Mouse (Mus musculus): Measurements from ENCODE around the gene Zfp541. TPM values are rescaled to one million over a fixed set of nuclear protein-coding genes. Genes with fewer than 3 reads are reported as not detected.
A peak's percentile ranks its signal among the peaks of the same experiment; 100 is the strongest.

Zfp541 gene
- polyA plus RNA-seq, 1 experiment from 2014 or later, result 0.04 TPM

DNA sequence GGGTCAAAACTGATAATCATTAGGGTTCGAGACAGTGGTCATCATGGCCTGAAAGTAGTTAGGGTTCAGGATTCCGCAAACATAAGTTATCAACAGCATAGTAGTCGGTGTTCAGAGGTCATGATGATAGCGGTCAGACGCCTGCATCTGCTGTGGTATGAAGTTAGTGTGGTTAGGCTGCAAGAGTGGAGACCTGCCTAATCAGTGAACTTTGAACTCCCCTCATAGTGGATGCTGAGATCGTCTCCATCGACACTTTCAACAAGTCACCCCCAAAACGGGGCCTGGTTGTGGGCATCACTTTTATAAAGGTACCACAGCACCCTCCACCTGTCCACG lies 58.6 kb downstream of the Zfp541 start:
- Histone ChIP-seq H3K27ac (ENCODE audit: low read depth, low read length) (no peak overlapping the region), H3K9ac (ENCODE audit: low read depth, low read length) (peak overlapping the region; percentile 80; the same call in 1 of the 2 replicates), H3K27me3 (ENCODE audit: control insufficient read depth, insufficient read depth, low read length) (no peaks in the 10 kb centered on the region), H3K4me1 (ENCODE audit: control insufficient read depth, insufficient read depth, low read length) (0 out of 2 replicates have a peak, but pooled peaks cover 3% of the 10 kb centered on the region), H3K4me2 (replicated peaks; ENCODE audit: low read depth, low read length) (peak overlapping the region; percentile 48), H3K4me3 (ENCODE audit: low read length) (peak overlapping the region; percentile 75), H3K36me3 (ENCODE audit: control insufficient read depth, insufficient read depth, low read length) (peaks cover 29% of the 10 kb centered on the region), H3K9me3 (ENCODE audit: control insufficient read depth, low read length) (no peaks in the 10 kb centered on the region)
- no peak for ATAC-seq (ENCODE audit: low FRiP score, low TSS enrichment)
- 45% methylated on average over 9 of the region's 9 CpGs for WGBS

DNA sequence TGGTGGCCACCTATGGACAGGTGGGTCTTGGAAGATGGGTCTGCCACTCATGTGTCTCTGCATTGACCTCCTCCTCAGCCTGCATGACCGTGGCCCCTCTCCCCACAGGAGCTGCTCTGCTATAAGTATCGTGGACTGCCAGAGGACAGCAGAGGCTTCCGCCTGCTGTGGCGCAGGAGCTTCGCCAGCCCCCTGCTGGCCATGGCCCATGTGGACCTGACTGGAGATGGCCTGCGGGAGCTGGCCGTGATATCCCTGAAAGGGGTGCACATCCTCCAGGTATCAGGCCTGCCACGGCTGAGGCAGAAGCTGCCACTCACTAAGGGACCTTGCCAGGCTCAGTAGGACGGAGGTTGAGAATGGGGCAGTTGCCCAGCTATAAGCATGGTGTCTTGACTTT lies 64.2 kb downstream of the Zfp541 start:
- no peaks in the 10 kb centered on the region for H3K9me3 ChIP-seq (ENCODE audit: control insufficient read depth, low read length)
- WGBS, result 83% methylated on average over 9 of the region's 9 CpGs
- no peak overlapping the region for H3K9ac ChIP-seq (ENCODE audit: low read depth, low read length)
- peaks cover 16% of the 10 kb centered on the region for H3K36me3 ChIP-seq (ENCODE audit: control insufficient read depth, insufficient read depth, low read length)
- no peak for ATAC-seq (ENCODE audit: low FRiP score, low TSS enrichment)
- peaks cover 13% of the 10 kb centered on the region; the same call in 1 of the 2 replicates for H3K4me1 ChIP-seq (ENCODE audit: control insufficient read depth, insufficient read depth, low read length)
- H3K27ac ChIP-seq (ENCODE audit: low read depth, low read length), result no peak overlapping the region
- H3K4me3 ChIP-seq (ENCODE audit: low read length), result no peak overlapping the region
- H3K27me3 ChIP-seq (ENCODE audit: control insufficient read depth, insufficient read depth, low read length), result no peaks in the 10 kb centered on the region
- no peak overlapping the region for H3K4me2 ChIP-seq (replicated peaks; ENCODE audit: low read depth, low read length)

DNA sequence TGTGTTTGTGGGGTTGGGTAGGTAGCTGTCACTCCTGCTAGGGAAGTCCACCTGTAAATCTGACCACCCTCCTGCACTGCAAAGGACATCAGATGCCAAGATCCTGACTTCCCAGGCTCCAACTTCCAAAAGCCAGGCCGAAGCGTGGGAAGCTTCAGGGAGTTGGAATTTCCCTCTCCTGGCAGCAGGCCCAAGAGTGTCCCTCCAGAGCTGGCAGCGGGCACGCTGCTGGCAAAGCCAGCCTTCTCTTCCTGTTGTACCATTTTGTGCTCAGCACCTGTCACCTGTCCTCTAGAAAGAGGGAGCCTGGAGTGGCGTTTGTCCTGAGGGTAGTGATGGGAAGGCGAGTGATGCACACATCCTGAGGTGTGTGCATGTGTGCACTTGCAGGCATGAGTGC lies 66.7 kb downstream of the Zfp541 start:
- Histone ChIP-seq H3K4me3 (ENCODE audit: low read length) (no peak overlapping the region), H3K36me3 (ENCODE audit: control insufficient read depth, insufficient read depth, low read length) (peaks cover 16% of the 10 kb centered on the region), H3K9me3 (ENCODE audit: control insufficient read depth, low read length) (no peaks in the 10 kb centered on the region), H3K9ac (ENCODE audit: low read depth, low read length) (no peak overlapping the region), H3K27me3 (ENCODE audit: control insufficient read depth, insufficient read depth, low read length) (no peaks in the 10 kb centered on the region), H3K4me2 (replicated peaks; ENCODE audit: low read depth, low read length) (no peak overlapping the region), H3K4me1 (ENCODE audit: control insufficient read depth, insufficient read depth, low read length) (peaks cover 32% of the 10 kb centered on the region), H3K27ac (ENCODE audit: low read depth, low read length) (no peak overlapping the region)
- WGBS, result 89% methylated on average over 6 of the region's 6 CpGs
- no peak for ATAC-seq (ENCODE audit: low FRiP score, low TSS enrichment)

DNA sequence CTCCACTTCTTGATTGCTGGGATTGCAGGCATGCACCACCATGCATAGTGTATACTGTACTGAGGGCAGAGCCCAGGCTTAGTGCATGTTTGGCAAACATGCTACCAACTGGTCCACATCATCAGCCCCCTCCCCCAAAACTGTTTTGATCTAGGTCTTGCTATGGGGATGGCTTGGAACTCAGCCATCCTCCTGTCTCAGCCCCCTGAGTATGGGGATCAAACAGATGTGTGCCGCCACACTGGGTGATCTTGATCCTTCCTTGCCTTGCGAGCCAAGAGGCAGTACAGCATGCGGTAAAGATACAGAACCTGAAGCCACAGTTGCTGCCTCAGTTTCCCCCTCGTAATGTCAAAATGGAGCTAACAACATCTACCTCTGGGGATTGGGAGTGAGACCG lies 67.3 kb downstream of the Zfp541 start:
- H3K4me2 ChIP-seq (replicated peaks; ENCODE audit: low read depth, low read length), result peak overlapping the region; percentile 91
- H3K27ac ChIP-seq (ENCODE audit: low read depth, low read length), result no peak overlapping the region
- 71% methylated on average over 5 of the region's 5 CpGs for WGBS

DNA sequence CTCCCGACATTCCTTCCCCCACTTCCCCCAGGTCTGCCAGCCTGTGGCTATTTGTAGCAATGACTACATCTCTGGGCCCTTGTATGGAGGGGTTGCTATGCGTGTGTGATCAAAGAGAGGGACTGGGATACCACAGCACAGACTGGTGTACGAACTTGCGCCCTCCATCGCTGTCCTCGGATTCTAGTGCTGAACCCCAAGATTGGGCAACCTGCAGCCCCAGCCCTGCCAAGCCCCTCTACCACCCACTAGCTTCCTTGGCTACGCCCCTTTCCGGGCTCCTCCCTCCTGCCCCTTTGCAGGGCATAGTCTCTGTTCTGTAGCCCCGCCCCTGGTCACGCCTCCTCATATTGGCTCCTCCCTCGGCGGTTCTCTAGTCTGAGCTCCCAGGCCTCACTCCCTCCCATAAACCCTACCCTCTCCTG lies 67.8 kb downstream of the Zfp541 start, which contains the start of gene Slc8a2:
TSS of gene Slc8a2 (plus strand) at position 406 of the 425 bp plus-strand sequence.
- Histone ChIP-seq H3K4me1 (ENCODE audit: control insufficient read depth, insufficient read depth, low read length) (peaks cover 32% of the 10 kb centered on the region), H3K9ac (ENCODE audit: low read depth, low read length) (peak within 1 kb of the TSS; percentile 63), H3K27me3 (ENCODE audit: control insufficient read depth, insufficient read depth, low read length) (no peaks in the 10 kb centered on the region), H3K36me3 (ENCODE audit: control insufficient read depth, insufficient read depth, low read length) (peaks cover 13% of the 10 kb centered on the region), H3K4me2 (replicated peaks; ENCODE audit: low read depth, low read length) (peak within 1 kb of the TSS; percentile 91), H3K27ac (ENCODE audit: low read depth, low read length) (peak within 1 kb of the TSS; percentile 77), H3K9me3 (ENCODE audit: control insufficient read depth, low read length) (no peaks in the 10 kb centered on the region), H3K4me3 (ENCODE audit: low read length) (peak within 1 kb of the TSS; percentile 56)
- 4% methylated on average over 12 of the region's 12 CpGs for WGBS
- peak; percentile 87 for ATAC-seq (ENCODE audit: low FRiP score, low TSS enrichment)

More for the DNA sequence above, 67.3 kb downstream of the Zfp541 start:
- peaks cover 16% of the 10 kb centered on the region for H3K36me3 ChIP-seq (ENCODE audit: control insufficient read depth, insufficient read depth, low read length)
- no peak overlapping the region for H3K4me3 ChIP-seq (ENCODE audit: low read length)
- H3K9me3 ChIP-seq (ENCODE audit: control insufficient read depth, low read length), result no peaks in the 10 kb centered on the region
- no peak for ATAC-seq (ENCODE audit: low FRiP score, low TSS enrichment)
- H3K4me1 ChIP-seq (ENCODE audit: control insufficient read depth, insufficient read depth, low read length), result peaks cover 32% of the 10 kb centered on the region
- H3K9ac ChIP-seq (ENCODE audit: low read depth, low read length), result no peak overlapping the region
- H3K27me3 ChIP-seq (ENCODE audit: control insufficient read depth, insufficient read depth, low read length), result no peaks in the 10 kb centered on the region

DNA sequence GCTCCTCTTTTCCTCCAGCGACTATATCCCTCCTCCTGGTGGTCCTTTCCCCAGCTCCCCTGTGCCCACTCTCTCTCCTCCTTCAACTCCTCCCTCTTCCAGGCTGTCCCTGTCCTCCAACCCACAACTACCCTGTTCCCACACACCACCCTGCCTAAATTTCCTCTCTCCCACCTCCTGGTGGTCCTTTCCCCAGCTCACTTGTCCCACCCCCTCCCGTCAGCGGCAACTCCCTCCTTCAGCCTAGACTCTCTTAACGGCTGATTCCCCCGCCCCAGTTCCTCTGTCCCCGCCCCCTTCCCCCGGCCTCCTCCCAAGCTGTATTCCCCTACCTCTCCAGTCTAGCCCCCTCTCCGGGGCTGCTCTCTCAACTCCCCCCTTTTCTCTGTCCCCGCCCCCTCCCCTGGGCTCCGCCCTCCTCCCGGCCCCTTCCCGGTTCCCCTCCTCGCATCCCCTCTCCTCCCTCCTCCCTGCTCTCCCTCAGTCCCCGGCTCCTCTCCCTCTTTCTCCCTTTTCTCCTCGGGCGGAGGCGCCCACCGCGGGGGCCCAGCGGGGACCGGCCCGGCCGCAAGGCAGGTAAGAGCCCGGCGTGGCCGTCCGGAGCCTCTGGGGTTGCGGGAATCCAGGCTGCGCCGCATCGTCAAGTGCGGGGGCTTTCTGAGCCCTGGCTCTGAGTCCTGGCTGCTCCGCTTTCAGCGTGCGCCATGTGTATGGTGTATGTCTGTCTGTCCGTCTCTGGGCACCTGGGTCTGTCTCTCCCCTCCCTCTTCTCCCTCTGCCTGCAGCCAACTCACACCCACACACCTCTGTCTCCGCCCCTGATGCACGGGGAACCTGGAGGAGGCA lies 68.5 kb downstream of the Zfp541 start:
- H3K4me3 ChIP-seq (ENCODE audit: low read length), result peak overlapping the region; percentile 56
- peak overlapping the region; percentile 91 for H3K4me2 ChIP-seq (replicated peaks; ENCODE audit: low read depth, low read length)
- peak; percentile 86 for ATAC-seq (ENCODE audit: low FRiP score, low TSS enrichment)
- 1% methylated on average over 35 of the region's 38 CpGs for WGBS
- H3K36me3 ChIP-seq (ENCODE audit: control insufficient read depth, insufficient read depth, low read length), result peaks cover 10% of the 10 kb centered on the region
- H3K27me3 ChIP-seq (ENCODE audit: control insufficient read depth, insufficient read depth, low read length), result no peaks in the 10 kb centered on the region
- H3K27ac ChIP-seq (ENCODE audit: low read depth, low read length), result peak overlapping the region; percentile 77
- H3K4me1 ChIP-seq (ENCODE audit: control insufficient read depth, insufficient read depth, low read length), result peaks cover 32% of the 10 kb centered on the region
- H3K9me3 ChIP-seq (ENCODE audit: control insufficient read depth, low read length), result no peaks in the 10 kb centered on the region
- H3K9ac ChIP-seq (ENCODE audit: low read depth, low read length), result peak overlapping the region; percentile 63

DNA sequence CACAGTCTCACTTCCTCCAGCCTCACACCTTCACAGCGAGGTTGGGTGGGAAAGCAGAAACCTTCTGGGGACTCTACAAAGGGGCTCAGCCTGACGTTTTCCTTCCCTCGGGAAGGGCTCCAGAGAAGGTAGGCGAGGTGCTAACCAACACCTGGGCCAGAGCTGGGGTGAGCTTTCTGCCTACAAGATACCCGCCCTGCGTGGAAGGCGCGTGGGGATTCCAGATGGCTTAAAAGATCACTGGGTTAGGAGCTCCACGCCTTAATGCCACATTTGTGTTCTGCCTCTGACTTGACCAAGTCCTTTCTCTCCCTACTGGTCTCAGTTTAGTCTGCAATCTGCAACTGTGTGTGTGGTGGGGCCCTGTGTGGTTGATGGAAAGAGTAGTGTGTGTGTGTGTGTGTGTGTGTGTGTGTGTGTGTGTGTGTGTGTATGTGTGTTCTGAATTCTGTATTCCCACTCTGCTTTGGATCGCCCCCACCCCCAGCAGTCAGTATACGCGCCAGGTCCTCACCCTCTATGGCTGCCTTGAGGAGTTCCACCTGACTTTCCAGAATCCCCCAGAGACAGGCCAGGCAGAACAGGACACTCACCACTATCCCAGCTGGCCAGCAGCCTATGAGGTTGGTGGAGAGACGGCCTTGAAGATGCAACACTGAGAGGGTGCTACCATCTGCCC lies 69.5 kb downstream of the Zfp541 start:
- H3K4me3 ChIP-seq (ENCODE audit: low read length), result peak overlapping the region; percentile 56
- no peak for ATAC-seq (ENCODE audit: low FRiP score, low TSS enrichment)
- H3K4me2 ChIP-seq (replicated peaks; ENCODE audit: low read depth, low read length), result peak overlapping the region; percentile 91
- 0 out of 2 replicates have a peak overlapping the region, but pooled peaks have one; percentile 63 for H3K9ac ChIP-seq (ENCODE audit: low read depth, low read length)
- 34% methylated on average over 13 of the region's 13 CpGs for WGBS
- no peaks in the 10 kb centered on the region; the same call in 1 of the 2 replicates for H3K36me3 ChIP-seq (ENCODE audit: control insufficient read depth, insufficient read depth, low read length)
- no peak overlapping the region for H3K27ac ChIP-seq (ENCODE audit: low read depth, low read length)
- H3K9me3 ChIP-seq (ENCODE audit: control insufficient read depth, low read length), result no peaks in the 10 kb centered on the region
- H3K4me1 ChIP-seq (ENCODE audit: control insufficient read depth, insufficient read depth, low read length), result peaks cover 32% of the 10 kb centered on the region
- no peaks in the 10 kb centered on the region for H3K27me3 ChIP-seq (ENCODE audit: control insufficient read depth, insufficient read depth, low read length)

DNA sequence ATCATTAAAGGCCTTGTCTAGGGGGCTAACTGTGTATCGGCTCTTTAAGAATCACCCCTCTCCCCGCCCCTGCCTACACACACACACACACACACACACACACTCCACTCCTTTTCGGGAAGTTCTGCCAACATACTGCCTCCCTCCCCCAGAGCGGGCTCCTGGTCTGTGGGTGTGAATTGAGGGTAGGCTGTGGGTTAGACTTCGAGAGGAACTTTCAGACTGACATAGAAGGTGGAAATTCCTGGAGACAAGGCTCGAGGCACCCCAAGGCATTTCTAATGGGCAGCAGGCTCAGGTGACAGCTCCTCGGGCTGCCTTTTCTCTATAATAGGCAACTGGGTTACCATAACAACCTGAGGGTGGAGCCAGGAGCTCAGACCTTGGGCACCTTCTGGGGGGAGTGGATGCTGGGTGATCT lies 70.6 kb downstream of the Zfp541 start:
- H3K9ac ChIP-seq (ENCODE audit: low read depth, low read length), result no peak overlapping the region
- no peak overlapping the region for H3K27ac ChIP-seq (ENCODE audit: low read depth, low read length)
- H3K27me3 ChIP-seq (ENCODE audit: control insufficient read depth, insufficient read depth, low read length), result no peaks in the 10 kb centered on the region
- 0 out of 2 replicates have a peak overlapping the region, but pooled peaks have one; percentile 10 for H3K4me2 ChIP-seq (replicated peaks; ENCODE audit: low read depth, low read length)
- H3K9me3 ChIP-seq (ENCODE audit: control insufficient read depth, low read length), result no peaks in the 10 kb centered on the region
- no peak overlapping the region for H3K4me3 ChIP-seq (ENCODE audit: low read length)
- 16% methylated on average over 7 of the region's 7 CpGs for WGBS
- ATAC-seq (ENCODE audit: low FRiP score, low TSS enrichment), result no peak
- peaks cover 32% of the 10 kb centered on the region for H3K4me1 ChIP-seq (ENCODE audit: control insufficient read depth, insufficient read depth, low read length)
- no peaks in the 10 kb centered on the region; the same call in 1 of the 2 replicates for H3K36me3 ChIP-seq (ENCODE audit: control insufficient read depth, insufficient read depth, low read length)

DNA sequence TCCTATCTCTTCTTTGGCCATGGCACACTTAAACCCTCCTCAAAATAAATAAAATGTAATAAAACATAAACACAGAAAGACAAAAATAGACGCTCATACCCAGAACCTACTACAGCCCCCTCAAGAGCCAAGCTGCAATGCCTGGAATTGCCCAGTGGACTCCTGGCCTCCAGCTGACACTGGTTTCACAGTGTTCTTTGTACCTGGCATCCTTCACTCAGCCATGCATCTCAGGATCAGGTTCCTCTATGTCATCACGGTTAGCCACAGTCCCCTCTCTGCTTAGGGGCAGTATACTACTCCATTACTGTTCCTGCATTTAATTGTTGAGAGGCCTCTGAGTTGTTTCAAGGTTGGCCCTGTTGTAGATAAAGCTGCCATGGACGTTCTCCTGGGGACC lies 71.3 kb downstream of the Zfp541 start:
- no peaks in the 10 kb centered on the region for H3K27me3 ChIP-seq (ENCODE audit: control insufficient read depth, insufficient read depth, low read length)
- no peaks in the 10 kb centered on the region for H3K36me3 ChIP-seq (ENCODE audit: control insufficient read depth, insufficient read depth, low read length)
- no peak overlapping the region for H3K9ac ChIP-seq (ENCODE audit: low read depth, low read length)
- H3K9me3 ChIP-seq (ENCODE audit: control insufficient read depth, low read length), result no peaks in the 10 kb centered on the region
- H3K27ac ChIP-seq (ENCODE audit: low read depth, low read length), result no peak overlapping the region
- peaks cover 32% of the 10 kb centered on the region for H3K4me1 ChIP-seq (ENCODE audit: control insufficient read depth, insufficient read depth, low read length)
- no peak for ATAC-seq (ENCODE audit: low FRiP score, low TSS enrichment)
- WGBS, result 68% methylated on average over 3 of the region's 3 CpGs
- no peak overlapping the region for H3K4me2 ChIP-seq (replicated peaks; ENCODE audit: low read depth, low read length)
- H3K4me3 ChIP-seq (ENCODE audit: low read length), result no peak overlapping the region
